Mouse (Mus musculus): ENCODE measurements around the gene Gdi1.

Gdi1 gene
- long read RNA-seq, experiment 1, transcript Gdi1-201 (11 exons, 2,666 nt) = major isoform, 52 of 95 reads
- long read RNA-seq, experiment 1, partial matches to known transcripts = 11 of 95 reads
- long read RNA-seq, experiment 1, other reads (novel, unspliced or antisense) = 28 of 95 reads
- long read RNA-seq, experiment 2, transcript Gdi1-201 (11 exons, 2,666 nt) = major isoform, 64 of 112 reads
- long read RNA-seq, experiment 2, partial matches to known transcripts = 16 of 112 reads
- long read RNA-seq, experiment 2, other reads (novel, unspliced or antisense) = 27 of 112 reads

DNA sequence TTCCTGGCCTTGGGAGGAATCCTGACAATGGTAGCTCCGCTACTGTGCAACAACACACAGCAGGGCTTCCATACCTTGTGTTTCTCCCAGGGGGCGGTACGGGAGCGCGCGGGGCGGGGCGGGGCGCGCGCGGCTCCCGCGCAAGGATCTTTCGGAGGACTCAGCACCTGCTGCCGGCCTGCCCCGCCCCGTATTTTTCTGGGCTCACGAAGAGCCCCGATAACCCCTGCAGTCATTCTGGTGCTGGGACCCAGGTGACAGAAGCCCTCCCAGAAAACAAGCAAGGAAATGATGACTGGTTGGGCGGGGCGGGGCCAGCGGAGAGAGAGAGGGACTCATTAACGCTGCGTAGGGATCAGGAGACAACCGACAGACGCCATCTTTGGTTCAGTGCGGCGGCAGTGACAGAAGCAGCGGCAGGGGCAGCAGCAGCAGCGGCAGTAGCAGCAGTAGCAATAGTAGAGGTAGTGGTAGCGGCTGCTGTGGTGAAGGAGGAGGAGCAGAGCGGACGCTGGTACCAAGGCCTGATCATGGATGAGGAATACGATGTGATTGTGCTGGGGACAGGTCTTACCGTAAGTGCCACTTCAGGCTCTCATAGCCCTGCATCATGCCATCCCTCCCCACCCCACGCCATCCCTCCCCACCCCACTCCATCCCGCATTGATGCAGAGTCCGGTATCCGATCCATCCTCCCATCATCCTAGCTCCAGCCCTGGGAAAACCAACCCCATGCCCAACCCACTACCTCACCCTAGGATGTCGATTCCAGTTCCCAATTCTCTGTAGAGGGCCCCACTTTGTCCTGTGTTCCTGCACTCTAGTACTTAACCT, at the start of gene Gdi1:
Gdi1 (plus strand) TSS at position 132 of the 834 bp plus-strand sequence.
- intact Hi-C loops (cut with DNase I) = loop anchor here (5.0 kb wide), 1 partner anchor 58 kb away; the partner anchor contains the start of gene Flna

GRCm38 (mm10) chrX:74257746-74258145, 47.1 kb upstream of the Gdi1 start:
- intact Hi-C loops (cut with DNase I) = no loop called here

GRCm38 (mm10) chrX:74269736-74270061, 35.1 kb upstream of the Gdi1 start:
- intact Hi-C loops (cut with DNase I) = no loop called here

DNA sequence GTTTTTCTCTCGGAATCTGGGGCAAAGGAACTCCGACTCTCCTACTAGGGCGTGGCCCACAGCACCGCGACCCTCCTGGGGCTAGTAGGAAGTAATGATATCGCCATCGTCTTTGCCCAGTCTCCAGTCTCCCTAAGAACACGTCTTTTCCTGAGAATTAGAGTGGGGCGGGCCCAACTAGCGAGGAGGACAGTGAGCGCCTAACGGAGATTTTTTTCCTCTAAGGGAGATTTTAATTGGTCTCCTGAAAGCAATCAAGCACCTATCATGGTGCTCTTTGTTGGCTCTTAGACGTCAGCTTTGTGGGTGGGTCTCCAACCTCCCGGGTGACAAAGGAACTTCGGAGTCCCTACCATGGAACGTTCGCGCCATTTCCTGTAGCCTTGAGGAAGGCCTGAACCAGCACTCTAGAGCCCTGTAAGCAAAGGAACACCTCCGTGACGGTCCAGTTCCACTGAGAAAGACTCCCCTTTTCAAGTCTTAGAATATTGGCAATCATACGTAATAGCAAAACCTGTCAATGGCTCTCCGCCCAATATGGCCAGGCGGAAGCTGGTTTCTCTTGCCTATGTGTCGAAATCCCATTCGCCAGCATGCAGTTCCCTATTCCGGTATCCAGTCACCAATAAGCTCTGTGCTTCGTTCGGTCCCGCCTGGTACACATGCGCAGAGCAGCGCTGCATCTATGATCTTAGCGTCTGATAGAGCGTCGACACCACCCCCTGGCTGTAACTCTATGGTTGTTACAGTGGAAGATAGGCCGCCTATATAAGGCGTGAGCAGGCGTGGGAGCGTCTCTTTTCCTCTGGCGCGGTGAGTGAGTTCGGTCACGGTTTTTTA, 34.5 kb upstream of the Gdi1 start, which contains the start of gene Rpl10:
Rpl10 (plus strand) TSS at position 751 of the 840 bp plus-strand sequence.
- intact Hi-C loops (cut with DNase I) = no loop called here

- intact Hi-C loops (cut with DNase I) = no loop called here
Observed at GRCm38 (mm10) chrX:74270902-74271551, 33.8 kb upstream of the Gdi1 start.

GRCm38 (mm10) chrX:74273422-74274322, 31.1 kb upstream of the Gdi1 start:
- intact Hi-C loops (cut with DNase I) = no loop called here

GRCm38 (mm10) chrX:74277916-74278315, 26.9 kb upstream of the Gdi1 start:
- intact Hi-C loops (cut with DNase I) = no loop called here

GRCm38 (mm10) chrX:74281041-74281731, 23.6 kb upstream of the Gdi1 start:
- intact Hi-C loops (cut with DNase I) = no loop called here

GRCm38 (mm10) chrX:74281732-74282394, 22.9 kb upstream of the Gdi1 start, which contains the start of the genes Taz and Dnase1l1:
TSS of gene Taz (plus strand) at chrX:74281912.
TSS of gene Dnase1l1 (minus strand) at chrX:74282337.
- intact Hi-C loops (cut with DNase I) = no loop called here

GRCm38 (mm10) chrX:74282395-74283091, 22.3 kb upstream of the Gdi1 start:
- intact Hi-C loops (cut with DNase I) = no loop called here

GRCm38 (mm10) chrX:74283092-74283437, 21.7 kb upstream of the Gdi1 start:
- intact Hi-C loops (cut with DNase I) = no loop called here

- intact Hi-C loops (cut with DNase I) = no loop called here
Observed at GRCm38 (mm10) chrX:74293431-74293830, 11.4 kb upstream of the Gdi1 start.

DNA sequence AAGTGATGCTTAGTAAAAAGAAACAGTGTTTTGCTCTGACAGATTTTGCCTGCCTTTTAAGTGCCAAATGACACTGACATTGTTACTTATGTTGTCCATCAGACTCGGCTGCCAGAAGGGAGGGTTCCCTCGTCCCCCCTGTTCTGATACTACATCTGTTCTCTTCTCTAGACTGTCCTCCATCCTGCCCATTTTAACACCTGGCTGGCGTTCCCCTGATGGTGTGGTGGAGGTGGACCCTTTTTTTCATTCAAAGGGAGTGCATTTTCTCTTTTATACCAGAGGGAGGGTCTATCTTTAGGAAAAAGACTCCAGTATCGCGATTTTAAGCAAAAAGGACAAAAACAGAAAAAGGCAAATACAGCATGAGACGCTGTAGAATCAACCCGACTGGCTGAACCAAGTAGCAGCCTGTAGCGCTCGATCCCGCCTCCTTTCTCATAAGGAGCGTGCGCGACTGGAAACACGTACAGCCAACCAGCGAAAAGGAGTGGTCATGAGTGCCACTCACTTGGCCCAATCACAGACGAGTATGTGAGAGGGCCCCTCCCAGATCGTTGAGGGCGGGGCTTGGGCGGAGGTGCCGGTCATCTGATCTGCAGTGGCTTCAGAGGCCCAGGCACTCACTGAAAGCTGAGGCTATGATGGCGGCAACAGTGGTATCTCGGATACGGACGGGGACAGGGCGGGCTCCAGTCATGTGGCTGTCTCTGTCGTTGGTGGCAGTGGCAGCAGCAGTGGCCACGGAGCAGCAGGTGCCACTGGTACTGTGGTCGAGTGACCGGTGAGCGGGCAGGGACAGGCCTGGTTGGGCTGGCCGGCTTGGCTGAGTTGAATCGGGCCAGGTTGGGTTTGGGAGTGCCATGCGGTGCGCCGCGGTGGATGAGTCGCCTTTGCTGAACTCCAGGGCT, 8.0 kb upstream of the Gdi1 start, which contains the start of gene Atp6ap1:
Atp6ap1 (plus strand) TSS at position 560 of the 911 bp plus-strand sequence.
- intact Hi-C loops (cut with DNase I) = no loop called here

- intact Hi-C loops (cut with DNase I) = no loop called here
Observed at GRCm38 (mm10) chrX:74298348-74298747, 6.5 kb upstream of the Gdi1 start.

- intact Hi-C loops (cut with DNase I) = no loop called here
Observed at GRCm38 (mm10) chrX:74299721-74300120, 5.1 kb upstream of the Gdi1 start.

DNA sequence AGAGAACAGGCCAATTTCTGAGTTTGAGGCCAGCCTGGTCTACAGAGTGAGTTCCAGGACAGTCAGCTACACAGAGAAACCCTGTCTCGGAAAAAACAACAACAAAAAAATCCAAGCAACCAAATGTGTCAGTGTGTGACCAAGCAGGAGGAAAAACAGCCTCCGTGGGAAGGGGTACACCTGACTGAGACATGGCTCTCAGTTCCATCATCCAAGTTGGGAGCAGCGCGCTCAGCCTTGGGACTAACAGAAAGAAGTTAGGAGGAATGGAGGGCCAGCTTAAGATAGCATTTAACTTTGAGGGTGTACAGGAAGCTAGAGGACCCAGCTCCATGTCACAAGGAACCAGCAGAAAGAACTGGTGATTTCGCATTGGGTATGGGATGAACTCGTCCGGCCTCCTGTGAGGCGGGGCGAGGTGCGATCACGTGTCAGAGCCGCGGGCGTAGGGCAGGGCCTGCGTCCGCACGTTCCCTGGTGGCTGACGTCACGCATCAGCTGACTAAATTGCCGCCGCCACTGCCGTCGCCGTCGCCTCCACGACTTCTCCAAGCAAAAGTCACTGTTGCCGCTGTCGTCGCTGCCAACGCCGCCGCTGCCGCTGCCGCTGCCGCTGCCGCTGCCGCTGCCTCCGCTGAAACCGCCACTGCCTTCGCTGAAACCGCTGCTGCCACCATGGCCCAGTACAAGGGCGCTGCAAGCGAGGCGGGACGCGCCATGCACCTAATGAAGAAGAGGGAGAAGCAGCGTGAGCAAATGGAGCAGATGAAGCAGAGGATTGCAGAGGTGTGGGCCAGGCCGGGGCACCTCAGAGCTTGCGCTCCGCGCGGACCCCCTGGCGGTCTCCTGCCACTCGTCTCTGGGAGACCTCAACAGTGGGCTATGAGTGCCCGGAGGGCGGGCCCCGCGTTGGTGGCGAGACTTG, 8.0 kb downstream of the Gdi1 start, which contains the start of gene Fam50a:
Fam50a (plus strand) TSS at position 494 of the 925 bp plus-strand sequence.
- intact Hi-C loops (cut with DNase I) = loop anchor here (5.0 kb wide), 1 partner anchor 54 kb away; no protein-coding TSS in a partner anchor

Data from adrenal gland (tissue).